Mouse (Mus musculus): ENCODE measurements around the gene Mcm3ap. TPM values are rescaled to one million over a fixed set of nuclear protein-coding genes. Genes with fewer than 3 reads are reported as not detected.

Gene Mcm3ap
- polyA plus RNA-seq, 1 experiment = 43.9 TPM

DNA sequence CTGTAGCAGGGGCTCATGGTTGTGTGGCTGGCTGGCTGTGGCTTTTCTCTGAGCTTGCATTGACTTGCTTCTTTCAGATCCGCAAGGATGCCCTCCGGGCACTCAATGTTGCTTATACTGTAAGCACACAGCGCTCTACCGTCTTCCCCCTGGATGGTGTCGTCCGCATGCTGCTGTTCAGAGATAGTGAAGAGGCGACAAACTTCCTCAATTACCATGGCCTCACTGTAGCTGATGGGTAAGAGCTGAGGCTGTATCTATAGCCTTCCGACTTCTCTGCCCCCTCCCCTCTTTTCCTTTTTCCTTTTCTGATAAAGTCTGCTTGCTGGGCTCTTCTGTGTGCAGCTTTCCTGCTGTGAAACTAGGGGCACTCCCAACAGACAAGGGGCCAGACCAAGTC, 19.5 kb downstream of the Mcm3ap start:
- H3K27me3 ChIP-seq (ENCODE audit: control insufficient read depth, insufficient read depth, low read length) = no peaks in the 10 kb centered on the region
- no peaks in the 10 kb centered on the region for H3K4me1 ChIP-seq (replicated peaks; ENCODE audit: control insufficient read depth, insufficient read depth, low read length)
- no peak overlapping the region for H3K4me3 ChIP-seq (ENCODE audit: control insufficient read depth, insufficient read depth, low read length)
- TF ChIP-seq CTCF (IDR thresholded peaks at IDR 0.05; ENCODE audit: borderline replicate concordance, control insufficient read depth, extremely low read depth, insufficient read depth, low read length, poor library complexity) = no peak
- TF ChIP-seq POLR2A (IDR thresholded peaks at IDR 0.05; ENCODE audit: control insufficient read depth, extremely low read depth, insufficient read depth, low read length, poor library complexity) = no peak
- H3K36me3 ChIP-seq (ENCODE audit: control insufficient read depth, insufficient read depth, low read length) = peaks cover 78% of the 10 kb centered on the region
- no peak overlapping the region for H3K27ac ChIP-seq (ENCODE audit: control insufficient read depth, insufficient read depth, low read length)
- no peak for DNase-seq
- 95% methylated on average over 8 of the region's 8 CpGs for WGBS

DNA sequence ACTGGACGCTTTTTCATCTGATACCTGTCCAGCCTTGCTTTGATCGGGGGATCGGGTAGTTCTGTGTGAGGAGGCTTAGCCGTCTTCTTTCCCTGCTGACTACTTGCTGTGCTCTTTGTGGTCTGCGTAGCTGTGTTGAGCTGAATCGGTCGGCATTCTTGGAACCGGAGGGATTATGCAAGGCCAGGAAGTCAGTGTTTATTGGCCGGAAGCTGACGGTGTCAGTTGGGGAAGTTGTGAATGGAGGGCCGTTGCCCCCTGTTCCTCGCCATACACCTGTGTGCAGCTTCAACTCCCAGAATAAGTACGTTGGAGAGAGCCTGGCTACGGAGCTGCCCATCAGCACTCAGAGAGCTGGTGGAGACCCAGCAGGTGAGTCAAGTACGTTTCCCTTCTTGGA, 20.5 kb downstream of the Mcm3ap start:
- 68% methylated on average over 15 of the region's 15 CpGs for WGBS
- H3K27me3 ChIP-seq (ENCODE audit: control insufficient read depth, insufficient read depth, low read length) = no peaks in the 10 kb centered on the region
- no peak overlapping the region for H3K4me3 ChIP-seq (ENCODE audit: control insufficient read depth, insufficient read depth, low read length)
- TF ChIP-seq CTCF (IDR thresholded peaks at IDR 0.05; ENCODE audit: borderline replicate concordance, control insufficient read depth, extremely low read depth, insufficient read depth, low read length, poor library complexity) (no peak), POLR2A (IDR thresholded peaks at IDR 0.05; ENCODE audit: control insufficient read depth, extremely low read depth, insufficient read depth, low read length, poor library complexity) (no peak)
- no peak overlapping the region for H3K27ac ChIP-seq (ENCODE audit: control insufficient read depth, insufficient read depth, low read length)
- H3K4me1 ChIP-seq (replicated peaks; ENCODE audit: control insufficient read depth, insufficient read depth, low read length) = no peaks in the 10 kb centered on the region
- H3K36me3 ChIP-seq (ENCODE audit: control insufficient read depth, insufficient read depth, low read length) = peaks cover 76% of the 10 kb centered on the region
- DNase-seq = no peak

DNA sequence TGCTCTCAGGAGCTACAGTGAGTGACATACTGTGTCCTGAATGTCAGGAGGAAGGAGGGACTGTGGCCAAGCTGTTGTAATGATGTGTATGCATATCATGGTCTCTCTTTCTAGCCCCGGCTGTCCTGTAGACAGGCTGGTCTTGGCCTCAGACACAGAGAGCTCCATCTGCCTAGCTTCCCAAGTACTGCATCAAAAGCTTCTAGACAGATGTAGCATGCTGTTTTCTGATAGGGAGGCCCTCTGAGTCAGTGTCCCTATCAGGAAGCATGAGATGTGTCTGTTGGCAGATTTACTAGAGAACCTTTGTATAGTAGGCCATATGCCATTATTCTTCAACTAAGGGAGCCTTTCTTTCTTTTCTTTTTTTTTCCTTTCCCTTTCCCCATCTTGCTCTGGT, 24.8 kb downstream of the Mcm3ap start:
- Histone ChIP-seq H3K4me3 (ENCODE audit: control insufficient read depth, insufficient read depth, low read length) (no peak overlapping the region), H3K36me3 (ENCODE audit: control insufficient read depth, insufficient read depth, low read length) (peaks cover 74% of the 10 kb centered on the region), H3K27ac (ENCODE audit: control insufficient read depth, insufficient read depth, low read length) (no peak overlapping the region), H3K4me1 (replicated peaks; ENCODE audit: control insufficient read depth, insufficient read depth, low read length) (no peaks in the 10 kb centered on the region), H3K27me3 (ENCODE audit: control insufficient read depth, insufficient read depth, low read length) (no peaks in the 10 kb centered on the region)
- no peak for DNase-seq
- WGBS = 94% methylated on average over 1 of the region's 1 CpGs
- TF ChIP-seq POLR2A (IDR thresholded peaks at IDR 0.05; ENCODE audit: control insufficient read depth, extremely low read depth, insufficient read depth, low read length, poor library complexity) (no peak), CTCF (IDR thresholded peaks at IDR 0.05; ENCODE audit: borderline replicate concordance, control insufficient read depth, extremely low read depth, insufficient read depth, low read length, poor library complexity) (no peak)

DNA sequence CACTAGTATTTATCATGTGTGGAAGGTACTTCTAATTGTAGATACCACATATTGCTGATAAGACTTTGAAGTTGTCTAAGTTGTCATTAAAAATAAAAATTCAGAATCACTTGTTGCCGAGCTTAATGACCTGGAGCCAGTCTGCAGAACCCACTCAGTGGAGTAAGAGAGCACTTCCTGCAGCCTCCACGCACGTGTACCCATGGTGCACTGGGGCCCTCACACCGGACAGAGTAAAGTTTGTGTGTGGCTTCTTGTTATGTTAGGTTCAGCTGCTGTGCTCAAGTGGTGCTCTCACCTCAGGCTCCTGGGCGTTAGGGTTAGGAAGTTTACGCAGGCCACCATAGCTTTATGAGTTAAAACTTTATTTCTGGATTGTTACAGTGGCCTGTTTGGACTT, 26.8 kb downstream of the Mcm3ap start:
- H3K4me1 ChIP-seq (replicated peaks; ENCODE audit: control insufficient read depth, insufficient read depth, low read length) = no peaks in the 10 kb centered on the region
- no peaks in the 10 kb centered on the region for H3K27me3 ChIP-seq (ENCODE audit: control insufficient read depth, insufficient read depth, low read length)
- H3K4me3 ChIP-seq (ENCODE audit: control insufficient read depth, insufficient read depth, low read length) = no peak overlapping the region
- no peak for DNase-seq
- H3K36me3 ChIP-seq (ENCODE audit: control insufficient read depth, insufficient read depth, low read length) = peaks cover 74% of the 10 kb centered on the region
- H3K27ac ChIP-seq (ENCODE audit: control insufficient read depth, insufficient read depth, low read length) = no peak overlapping the region
- 94% methylated on average over 6 of the region's 6 CpGs for WGBS
- TF ChIP-seq CTCF (IDR thresholded peaks at IDR 0.05; ENCODE audit: borderline replicate concordance, control insufficient read depth, extremely low read depth, insufficient read depth, low read length, poor library complexity) (no peak), POLR2A (IDR thresholded peaks at IDR 0.05; ENCODE audit: control insufficient read depth, extremely low read depth, insufficient read depth, low read length, poor library complexity) (no peak)

DNA sequence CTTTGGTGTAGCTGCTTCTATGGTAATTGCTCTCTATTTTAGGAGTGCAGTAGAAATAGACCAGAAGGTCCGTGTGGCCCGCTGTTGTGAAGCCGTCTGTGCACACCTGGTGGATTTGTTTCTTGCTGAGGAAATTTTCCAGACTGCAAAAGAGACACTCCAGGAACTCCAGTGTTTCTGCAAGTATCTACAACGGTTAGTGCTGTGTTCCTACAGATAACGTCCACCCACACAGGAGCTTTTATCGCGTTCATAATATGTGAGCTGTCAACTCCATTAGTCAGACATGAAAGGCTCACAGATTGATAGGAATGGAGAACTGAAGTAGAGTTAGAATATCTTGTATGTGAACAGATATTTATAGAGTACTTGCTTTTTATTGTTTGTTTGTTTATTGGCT, 27.6 kb downstream of the Mcm3ap start:
- no peak for DNase-seq
- TF ChIP-seq POLR2A (IDR thresholded peaks at IDR 0.05; ENCODE audit: control insufficient read depth, extremely low read depth, insufficient read depth, low read length, poor library complexity) = no peak
- H3K27ac ChIP-seq (ENCODE audit: control insufficient read depth, insufficient read depth, low read length) = no peak overlapping the region
- H3K27me3 ChIP-seq (ENCODE audit: control insufficient read depth, insufficient read depth, low read length) = no peaks in the 10 kb centered on the region
- no peaks in the 10 kb centered on the region for H3K4me1 ChIP-seq (replicated peaks; ENCODE audit: control insufficient read depth, insufficient read depth, low read length)
- no peak overlapping the region for H3K4me3 ChIP-seq (ENCODE audit: control insufficient read depth, insufficient read depth, low read length)
- H3K36me3 ChIP-seq (ENCODE audit: control insufficient read depth, insufficient read depth, low read length) = peaks cover 71% of the 10 kb centered on the region
- WGBS = 96% methylated on average over 7 of the region's 7 CpGs

DNA sequence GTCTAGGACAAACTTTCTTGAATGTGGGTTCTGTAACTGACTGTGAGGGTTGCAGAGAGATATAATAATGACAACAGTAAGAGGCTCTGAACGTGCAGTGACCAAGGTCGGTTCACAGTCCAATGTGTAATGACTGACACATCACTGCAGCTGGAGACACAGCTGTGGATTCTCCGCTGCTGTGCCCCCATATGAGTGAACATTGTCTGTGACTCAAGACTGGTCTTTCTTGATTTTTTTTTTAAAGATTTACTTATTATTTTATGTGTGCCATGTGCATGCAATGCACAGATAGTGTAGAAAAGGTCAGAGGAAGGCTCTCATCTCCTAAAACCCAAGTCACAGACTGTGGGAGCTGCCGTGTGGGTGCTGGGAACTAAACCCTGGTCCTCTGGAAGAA, 28.8 kb downstream of the Mcm3ap start:
- H3K4me1 ChIP-seq (replicated peaks; ENCODE audit: control insufficient read depth, insufficient read depth, low read length) = no peaks in the 10 kb centered on the region
- no peak overlapping the region for H3K4me3 ChIP-seq (ENCODE audit: control insufficient read depth, insufficient read depth, low read length)
- no peak overlapping the region for H3K27ac ChIP-seq (ENCODE audit: control insufficient read depth, insufficient read depth, low read length)
- no peak for DNase-seq
- TF ChIP-seq CTCF (IDR thresholded peaks at IDR 0.05; ENCODE audit: borderline replicate concordance, control insufficient read depth, extremely low read depth, insufficient read depth, low read length, poor library complexity) = no peak
- TF ChIP-seq POLR2A (IDR thresholded peaks at IDR 0.05; ENCODE audit: control insufficient read depth, extremely low read depth, insufficient read depth, low read length, poor library complexity) = no peak
- H3K36me3 ChIP-seq (ENCODE audit: control insufficient read depth, insufficient read depth, low read length) = peaks cover 72% of the 10 kb centered on the region
- 98% methylated on average over 4 of the region's 4 CpGs for WGBS
- H3K27me3 ChIP-seq (ENCODE audit: control insufficient read depth, insufficient read depth, low read length) = no peaks in the 10 kb centered on the region

DNA sequence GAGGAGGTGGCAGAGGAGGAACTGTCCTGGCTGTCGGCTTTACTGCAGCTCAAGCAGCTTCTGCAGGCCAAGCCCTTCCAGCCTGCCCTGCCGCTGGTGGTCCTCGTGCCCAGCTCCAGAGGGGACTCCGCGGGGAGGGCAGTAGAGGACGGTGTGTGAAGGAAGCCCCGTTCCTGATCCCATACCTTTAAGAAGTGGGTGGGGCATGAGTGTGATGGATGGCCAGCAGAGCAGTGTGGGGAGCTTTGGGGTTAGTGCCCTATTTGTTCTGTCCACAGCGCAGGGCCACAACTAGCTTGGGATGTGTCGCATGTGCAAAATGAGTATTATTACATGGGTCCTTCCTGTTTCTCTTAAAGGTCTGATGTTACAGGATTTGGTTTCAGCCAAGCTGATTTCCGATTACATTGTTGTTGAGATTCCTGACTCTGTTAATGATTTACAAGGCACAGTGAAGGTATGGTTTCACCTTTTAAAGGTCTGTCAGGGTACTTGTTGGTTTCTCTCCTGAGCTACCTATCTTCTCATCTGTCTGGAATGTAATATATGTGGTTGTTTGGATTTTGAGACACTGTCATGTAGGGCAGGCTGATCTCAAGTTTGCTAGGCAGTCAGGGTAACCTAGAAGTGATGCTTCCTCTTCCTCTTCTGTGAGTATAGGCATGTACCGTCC, 35.7 kb downstream of the Mcm3ap start:
- Histone ChIP-seq H3K27ac (ENCODE audit: control insufficient read depth, insufficient read depth, low read length) (no peak overlapping the region), H3K36me3 (ENCODE audit: control insufficient read depth, insufficient read depth, low read length) (peaks cover 59% of the 10 kb centered on the region), H3K27me3 (ENCODE audit: control insufficient read depth, insufficient read depth, low read length) (no peaks in the 10 kb centered on the region), H3K4me1 (replicated peaks; ENCODE audit: control insufficient read depth, insufficient read depth, low read length) (no peaks in the 10 kb centered on the region), H3K4me3 (ENCODE audit: control insufficient read depth, insufficient read depth, low read length) (no peak overlapping the region)
- WGBS = 94% methylated on average over 11 of the region's 11 CpGs
- TF ChIP-seq POLR2A (IDR thresholded peaks at IDR 0.05; ENCODE audit: control insufficient read depth, extremely low read depth, insufficient read depth, low read length, poor library complexity) (no peak), CTCF (IDR thresholded peaks at IDR 0.05; ENCODE audit: borderline replicate concordance, control insufficient read depth, extremely low read depth, insufficient read depth, low read length, poor library complexity) (no peak)
- no peak for DNase-seq
